Mouse (Mus musculus) naive thymus-derived CD4-positive, alpha-beta T cell, adult 2 months (primary cell): Measurements from ENCODE around the gene Atp8b4.
A peak's percentile ranks its signal among the peaks of the same experiment; 100 is the strongest.
"Not testable (repeated sequence)": the region's sequence is repeated elsewhere in the genome, so short reads cannot be mapped to it uniquely, and the experiment has no call there.

Experiments used
- DNase-seq: peaks from one replicate; pipeline ENCODE4 v3.0.0-alpha.2; 2011; ENCODE audit warnings: low read depth

The Atp8b4 gene

DNA sequence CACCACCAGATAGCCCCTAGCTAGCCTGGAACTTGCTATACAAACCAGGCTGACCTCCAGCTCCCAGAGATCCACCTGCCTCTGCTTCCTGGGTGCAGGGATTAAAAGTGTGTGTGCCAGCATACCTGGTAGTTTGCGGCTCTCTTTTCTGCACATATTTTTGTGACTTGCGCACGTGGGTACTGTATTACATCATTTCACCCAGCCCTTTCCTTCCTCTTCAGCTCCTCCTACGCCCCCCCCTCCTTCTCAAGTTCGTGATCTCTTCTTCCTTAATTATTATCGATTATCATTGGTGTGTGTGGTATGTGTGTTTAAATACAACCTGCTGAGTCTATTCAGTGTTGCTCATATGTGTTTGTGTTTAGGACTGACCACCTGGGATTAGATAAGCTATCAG lies at the start of gene Atp8b4:
Atp8b4 (minus strand) TSS at position 154 of the 400 bp plus-strand sequence.
- DNase-seq, result peak; percentile 75

DNA sequence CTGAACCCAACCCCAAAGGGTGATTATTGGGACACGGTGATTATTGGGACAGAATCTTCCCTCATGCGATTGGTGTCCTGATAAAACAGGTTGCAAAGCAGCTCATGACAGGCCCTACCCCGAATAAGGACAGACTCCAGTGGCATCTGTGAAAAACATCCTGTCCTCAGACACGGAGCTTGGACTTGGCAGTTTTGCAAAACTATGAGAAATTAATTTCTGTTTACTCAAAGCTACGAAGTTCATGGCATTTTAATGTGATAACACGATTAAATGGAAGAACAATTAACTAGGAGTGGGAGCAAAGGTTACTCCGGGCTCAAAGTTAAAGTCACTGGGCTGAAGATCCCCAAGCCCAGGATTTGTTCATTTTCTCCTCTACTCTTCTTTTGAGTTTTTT lies 49.2 kb upstream of the Atp8b4 start:
- DNase-seq, result no peak

- no peak for DNase-seq
These were observed 45.9 kb upstream of the Atp8b4 start for GRCm38 (mm10) chr2:126546392-126546791.

DNA sequence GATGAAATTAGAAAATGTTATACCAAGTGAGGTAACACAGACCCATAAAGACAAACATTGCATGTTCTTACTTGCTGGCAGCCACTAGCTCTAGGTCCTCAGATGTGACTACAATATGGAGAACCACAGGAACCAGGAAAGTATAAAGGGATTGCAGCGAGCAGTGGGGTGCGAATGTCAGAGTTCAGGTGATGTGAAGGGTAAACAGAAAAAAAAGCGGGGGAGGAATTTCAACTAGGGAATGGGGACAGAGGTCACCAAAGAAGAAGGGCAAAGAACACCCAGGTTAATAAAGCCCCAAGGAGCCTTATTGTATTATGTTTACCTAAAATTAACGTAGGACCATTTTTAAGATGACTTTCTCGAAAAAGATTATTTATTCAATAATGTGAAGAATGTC lies 44.8 kb upstream of the Atp8b4 start:
- no peak for DNase-seq

- no peak for DNase-seq
These were observed 41.7 kb upstream of the Atp8b4 start for GRCm38 (mm10) chr2:126542211-126542610.

GRCm38 (mm10) chr2:126540390-126540925 lies 40.0 kb upstream of the Atp8b4 start:
- DNase-seq, result no peak

GRCm38 (mm10) chr2:126537654-126538053 lies 37.2 kb upstream of the Atp8b4 start:
- DNase-seq, result no peak

DNA sequence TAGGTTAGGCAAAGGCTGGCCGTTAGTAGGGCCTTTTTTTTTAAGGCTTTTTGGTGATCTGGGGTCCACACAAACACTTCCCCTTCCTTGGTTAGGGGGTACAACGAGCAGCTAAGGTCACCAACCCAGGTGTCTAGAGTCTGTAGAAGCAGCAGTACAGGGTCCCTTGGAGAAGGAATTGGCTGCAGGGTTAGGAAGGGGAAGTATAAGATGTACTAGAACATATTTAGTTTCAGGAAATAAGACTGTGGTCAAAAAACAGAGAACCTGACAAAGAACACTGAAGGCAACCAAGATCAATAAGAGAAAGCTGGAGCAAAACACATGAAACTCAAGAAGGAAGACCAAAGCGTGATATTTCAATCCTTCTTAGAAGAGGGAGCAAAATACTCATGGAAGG lies 30.1 kb upstream of the Atp8b4 start:
- no peak for DNase-seq

DNA sequence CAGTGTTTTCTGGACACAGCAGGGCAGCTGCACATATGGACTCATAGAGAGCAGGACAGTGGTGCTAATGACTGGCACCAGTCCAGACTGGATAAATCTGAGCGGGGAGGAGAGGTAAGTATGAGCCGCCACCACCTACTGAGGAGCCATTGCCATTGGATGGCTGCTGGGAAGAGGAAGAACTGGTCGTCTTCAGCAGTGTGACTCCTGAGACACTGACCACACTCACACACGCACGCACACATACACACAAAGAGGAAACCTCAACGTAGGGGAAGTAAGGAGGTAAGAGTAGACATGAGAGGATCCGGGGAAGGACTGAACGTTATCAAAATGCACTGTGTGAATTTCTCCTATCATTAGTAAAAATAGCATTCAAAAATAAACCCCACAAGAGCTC lies 27.0 kb upstream of the Atp8b4 start:
- no peak for DNase-seq

- no peak for DNase-seq
These were observed 23.8 kb upstream of the Atp8b4 start for GRCm38 (mm10) chr2:126524271-126524670.

DNA sequence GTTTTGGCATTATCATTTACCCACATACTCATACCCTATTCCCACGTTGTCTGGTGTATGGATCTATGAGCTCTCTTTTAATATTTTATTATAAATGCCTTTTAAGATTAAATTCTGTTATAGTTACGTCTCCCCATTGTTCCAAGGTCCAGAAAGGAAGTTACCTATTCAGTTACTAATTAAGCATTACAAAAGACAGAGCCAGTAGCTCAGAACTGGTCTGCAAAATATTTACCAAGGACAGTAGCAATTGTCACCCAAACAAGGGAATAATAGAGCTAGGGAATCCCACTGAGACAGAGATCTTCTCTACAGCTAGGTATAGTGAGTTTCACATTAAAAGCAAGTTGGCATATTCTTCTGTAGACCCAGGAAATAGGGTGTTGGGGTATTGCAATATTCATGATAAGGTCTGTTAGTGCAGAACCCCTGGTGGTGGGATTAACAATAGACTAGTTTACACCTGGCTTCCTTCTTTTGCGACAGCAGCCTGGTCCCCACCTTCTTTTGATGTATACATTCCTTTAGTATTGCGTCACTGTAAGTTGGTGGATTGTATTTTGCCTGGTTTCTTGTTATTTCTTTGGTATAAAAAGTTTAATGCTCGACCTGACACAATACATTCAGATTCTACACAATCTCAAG lies 22.7 kb upstream of the Atp8b4 start:
- DNase-seq, result not testable (repeated sequence)

DNA sequence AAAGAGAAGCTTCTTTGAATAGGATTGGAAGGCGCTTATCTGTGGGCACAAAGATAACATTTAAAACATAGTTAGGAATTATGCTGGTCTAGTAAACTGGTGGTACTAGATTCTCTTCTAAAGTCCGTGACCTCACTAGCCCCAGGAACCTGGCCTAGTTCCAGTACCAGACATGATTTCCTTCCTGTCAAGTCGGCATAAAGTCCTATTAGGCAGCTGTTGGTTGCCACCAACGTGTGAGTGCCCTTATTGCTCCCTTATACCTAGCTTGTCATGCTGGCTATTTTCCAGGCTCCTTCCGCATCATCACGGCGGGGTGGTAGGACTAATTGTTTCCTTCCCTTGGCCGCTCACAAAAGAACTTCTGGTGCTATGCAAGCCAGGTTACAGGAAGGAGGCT lies 21.6 kb upstream of the Atp8b4 start:
- no peak for DNase-seq

GRCm38 (mm10) chr2:126521471-126521870 lies 21.0 kb upstream of the Atp8b4 start:
- no peak for DNase-seq

- peak; percentile 72 for DNase-seq
These were observed 20.4 kb upstream of the Atp8b4 start for GRCm38 (mm10) chr2:126520828-126521227.

GRCm38 (mm10) chr2:126519872-126520581 lies 19.6 kb upstream of the Atp8b4 start:
- DNase-seq, result peak; percentile 11

DNA sequence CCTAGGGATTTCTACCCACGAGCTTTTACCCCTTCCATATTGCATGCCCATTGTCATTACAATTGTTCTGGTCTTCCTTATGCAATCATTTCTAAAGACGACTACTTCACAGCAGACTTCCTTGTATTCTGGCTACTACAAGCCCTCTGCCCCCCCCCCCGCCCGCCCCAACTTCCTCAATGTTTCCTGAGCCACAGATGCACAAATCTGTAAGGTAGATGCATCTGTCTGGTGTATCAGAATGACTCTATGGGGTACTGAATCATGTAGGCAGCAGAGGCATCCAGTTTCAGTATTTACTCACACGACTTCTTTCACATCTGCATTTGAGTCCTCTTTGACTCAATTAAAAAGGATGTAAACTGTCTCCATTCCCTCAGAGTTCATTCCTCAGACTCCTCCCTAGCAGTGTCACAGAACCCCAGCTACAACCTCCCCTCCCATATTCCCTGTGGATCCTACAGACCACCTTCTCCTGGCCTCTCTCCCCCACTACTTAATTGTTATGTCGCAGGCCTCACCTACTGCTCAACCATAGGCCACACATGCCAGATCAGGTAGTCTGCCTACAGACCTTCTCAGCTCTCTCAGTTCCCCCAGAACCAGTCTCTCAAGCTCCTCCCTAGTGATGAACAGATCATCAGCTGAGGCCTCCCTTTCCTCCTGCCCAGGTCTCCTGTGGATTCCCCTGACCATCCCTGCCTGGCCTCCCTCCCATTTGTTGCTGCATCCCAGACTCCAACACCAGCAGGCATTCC lies 14.8 kb upstream of the Atp8b4 start:
- DNase-seq, result no peak

- no peak for DNase-seq
These were observed 7.8 kb upstream of the Atp8b4 start for GRCm38 (mm10) chr2:126508228-126508627.

- DNase-seq, result no peak
These were observed 7.0 kb upstream of the Atp8b4 start for GRCm38 (mm10) chr2:126507477-126507876.

GRCm38 (mm10) chr2:126505156-126505555 lies 4.7 kb upstream of the Atp8b4 start:
- no peak for DNase-seq

DNA sequence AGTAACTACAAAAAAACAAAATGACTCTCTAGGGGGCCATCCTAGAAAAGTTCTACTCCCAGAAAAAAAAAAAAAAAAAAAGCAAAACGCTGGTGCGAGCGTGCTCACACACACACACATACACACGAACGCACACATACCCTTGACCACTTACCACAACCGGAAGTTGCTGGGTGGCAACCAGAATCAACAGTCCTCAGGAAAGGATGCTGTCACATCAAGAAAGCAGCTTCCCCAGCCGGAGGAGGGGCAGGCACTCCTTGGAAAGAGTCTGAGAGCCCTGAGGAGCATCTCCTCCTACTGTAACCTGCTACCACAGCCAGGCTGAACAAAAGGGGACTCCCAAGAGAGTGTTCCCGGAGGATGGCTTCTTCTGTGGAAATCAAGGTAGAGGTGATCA lies 744 bp downstream of the Atp8b4 start:
- peak; percentile 86 for DNase-seq

DNA sequence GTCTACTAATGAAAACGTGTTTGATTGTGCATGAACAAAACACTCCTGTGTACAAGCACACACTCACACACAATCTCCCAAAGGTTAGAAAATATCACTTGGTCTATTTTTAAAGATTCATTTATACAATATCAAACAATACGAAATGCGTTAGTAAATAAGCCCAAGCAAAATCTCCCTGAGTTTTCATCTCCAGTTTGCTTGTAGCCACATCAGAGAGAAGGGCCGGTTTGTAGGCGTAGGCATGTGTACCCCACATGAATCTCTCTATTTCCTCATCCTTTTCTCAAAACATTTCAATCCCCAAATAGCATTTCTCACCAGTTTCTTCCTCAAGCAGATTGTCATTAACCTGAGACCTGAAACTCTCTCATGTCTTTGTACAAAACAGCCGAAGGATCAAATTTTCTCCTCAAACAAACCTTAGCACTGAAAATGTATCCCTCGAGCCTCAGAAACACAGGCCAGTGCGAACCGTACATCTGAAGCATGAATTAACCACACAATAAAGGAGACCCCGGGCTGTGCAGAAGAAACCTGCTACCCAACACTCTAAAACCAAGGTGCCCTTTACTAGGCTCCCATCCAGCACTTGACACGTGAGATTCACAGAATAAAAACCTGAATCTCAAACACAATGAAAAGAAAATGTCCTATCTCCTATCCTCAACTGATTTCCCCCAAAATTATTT lies 1.6 kb downstream of the Atp8b4 start:
- DNase-seq, result peak; percentile 65

GRCm38 (mm10) chr2:126496838-126497237 lies 3.6 kb downstream of the Atp8b4 start:
- peak; percentile 31 for DNase-seq
